Mouse (Mus musculus) layer of hippocampus, postnatal 25 days (tissue): ENCODE measurements around the gene Slc37a3. TPM values are rescaled to one million over a fixed set of nuclear protein-coding genes. Genes with fewer than 3 reads are reported as not detected.
A peak's percentile ranks its signal among the peaks of the same experiment; 100 is the strongest.
"Not testable (repeated sequence)": the region's sequence is repeated elsewhere in the genome, so short reads cannot be mapped to it uniquely, and the experiment has no call there.

Source experiments
- DNase-seq, 2 experiments: peaks; one replicate each; pipeline ENCODE4 v3.0.0; 2022; ENCODE audit warnings: mixed read lengths in 2 of 2, low spot score in 1 of 2; ENCODE audit errors: extremely low spot score in 1 of 2
- total RNA-seq, 2 experiments: library from RNA; stranded (reverse); gene quantifications; 2 replicates each; pipeline ENCODE4 v1.2.3; 2021

Slc37a3 gene
- total RNA-seq: 10 to 100 TPM; 74.1 to 76.8 TPM

DNA sequence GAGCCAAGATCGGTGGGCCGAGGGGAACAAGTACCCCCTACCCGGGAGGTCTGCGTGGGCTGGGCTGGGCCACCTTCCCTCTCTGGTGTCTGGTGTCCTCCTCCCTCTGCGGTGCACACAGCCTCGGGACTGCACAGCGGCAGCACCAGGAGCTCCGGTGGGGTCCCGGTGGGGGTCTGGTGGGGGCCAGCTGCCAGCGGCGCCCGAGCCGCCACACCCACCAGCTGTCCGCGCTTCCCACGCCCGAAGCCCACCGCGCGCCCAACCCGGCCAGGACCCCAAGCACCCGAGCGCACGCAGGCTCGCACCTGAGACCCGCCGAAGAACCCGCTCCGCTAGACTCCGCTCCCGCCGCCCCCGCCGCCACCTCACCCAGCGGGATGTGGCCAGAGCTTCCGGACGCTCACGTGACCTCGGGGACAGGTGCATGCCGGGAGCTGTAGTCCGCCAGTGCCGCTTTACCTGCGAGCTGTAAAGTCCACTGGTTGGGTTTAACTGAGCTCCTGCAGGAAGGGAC, at the start of gene Slc37a3:
Gene Slc37a3, minus strand, starts transcription at position 365 of the 517 bp plus-strand sequence.
- peak; percentile 69 to 79 for DNase-seq

GRCm38 (mm10) chr6:39426725-39427124, 49.2 kb upstream of the Slc37a3 start:
- no peak for DNase-seq

DNA sequence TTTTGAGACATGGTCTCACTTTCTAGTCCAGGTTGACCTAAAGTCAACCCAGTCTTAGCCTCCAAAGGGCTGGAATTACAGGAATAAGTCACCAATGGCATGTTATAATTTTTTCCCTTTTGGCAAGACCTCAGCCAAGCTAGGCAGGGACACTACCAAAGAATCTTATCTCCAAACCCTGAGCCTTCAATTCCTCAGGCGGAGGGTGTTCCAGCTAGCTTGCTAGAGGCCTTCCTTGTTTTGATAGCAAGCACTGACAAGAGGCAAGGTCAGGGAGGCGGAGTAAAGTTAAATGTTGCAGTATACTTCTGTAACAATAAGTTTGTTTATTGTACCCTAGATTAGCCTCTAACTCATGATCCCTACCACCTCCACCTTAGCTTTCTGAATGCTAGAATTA, 47.7 kb upstream of the Slc37a3 start:
- no peak for DNase-seq

DNA sequence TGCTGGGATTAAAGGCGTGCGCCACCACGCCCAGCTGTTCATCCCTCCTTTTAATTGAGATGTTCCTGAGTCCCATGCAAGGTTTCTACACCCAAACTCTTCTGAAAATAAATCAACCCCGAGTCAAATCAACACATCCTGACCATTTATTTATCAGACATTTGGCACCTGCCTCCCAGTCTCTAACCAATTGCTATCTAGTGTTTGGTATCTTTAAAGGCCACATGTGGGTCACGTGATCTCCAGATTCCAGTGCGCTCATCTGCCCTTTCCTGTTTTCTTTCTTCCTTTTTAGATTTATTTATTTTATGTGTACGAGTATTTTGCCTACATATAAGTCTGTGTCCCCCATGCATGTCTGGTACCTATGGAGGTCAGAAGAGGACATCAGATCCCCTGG, 46.2 kb upstream of the Slc37a3 start:
- no peak for DNase-seq

DNA sequence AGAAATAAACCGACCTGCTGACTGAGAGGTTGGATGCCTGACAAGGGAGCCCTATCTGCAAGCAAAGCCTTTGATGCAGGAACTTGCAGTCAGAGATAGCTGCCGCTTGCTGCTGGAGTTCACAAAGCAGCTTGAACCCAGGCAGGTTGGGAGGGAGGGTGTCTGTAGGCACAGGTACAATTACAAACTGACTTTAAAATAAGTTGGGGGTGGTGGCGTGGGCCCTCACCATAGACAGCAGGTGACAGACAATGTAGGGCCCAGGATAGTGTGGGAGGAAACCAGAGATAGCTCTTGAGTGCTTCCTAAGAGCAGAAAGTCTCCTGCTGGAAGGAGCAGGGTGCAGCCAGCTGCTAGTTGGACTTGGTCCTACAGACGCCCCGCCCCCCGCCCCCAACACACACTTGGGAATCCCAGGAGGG, 45.7 kb upstream of the Slc37a3 start:
- no peak for DNase-seq

GRCm38 (mm10) chr6:39420867-39421266, 43.4 kb upstream of the Slc37a3 start:
- DNase-seq: no peak

DNA sequence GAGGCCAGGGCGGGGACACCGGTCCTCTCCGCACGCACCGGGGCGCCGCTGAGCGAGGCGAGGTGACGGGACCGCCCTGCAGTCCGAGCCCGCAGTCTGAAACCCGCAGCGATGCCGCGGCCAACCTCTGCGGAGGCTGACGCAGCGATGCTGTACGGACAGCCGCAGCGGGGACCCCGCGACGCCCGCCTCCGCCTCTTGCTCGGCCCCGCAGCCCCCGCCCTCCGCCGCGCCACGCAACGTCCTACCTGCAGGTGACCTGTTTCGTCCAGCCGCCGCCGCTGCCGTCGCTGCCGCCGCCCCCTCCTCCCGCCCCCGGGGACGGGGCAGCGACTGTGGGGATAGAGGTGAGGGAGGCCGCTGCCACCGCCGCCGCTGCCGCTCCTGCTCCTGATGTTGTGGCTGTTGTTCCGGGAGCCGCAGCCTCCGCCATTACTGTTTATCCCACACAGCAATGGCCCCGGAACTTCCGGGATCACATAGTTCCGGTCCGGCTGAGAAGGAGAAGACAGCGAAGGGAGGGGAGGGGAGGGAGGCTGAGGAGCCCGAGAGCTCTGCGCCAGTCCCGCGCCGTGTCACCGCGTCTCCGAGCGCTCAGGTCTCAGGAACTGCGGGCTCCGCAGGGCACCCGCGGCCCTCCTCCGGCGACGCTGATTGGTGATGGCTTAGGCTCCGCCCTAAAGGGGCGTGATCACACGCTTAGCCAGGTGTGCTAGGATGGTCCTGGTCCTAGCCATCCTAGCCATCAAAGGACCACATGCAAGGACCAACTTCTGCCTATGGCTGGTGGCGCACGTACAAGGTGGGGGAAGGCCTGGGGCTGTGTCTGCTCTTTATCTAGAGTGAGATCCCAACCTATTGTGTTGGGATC, 42.6 kb upstream of the Slc37a3 start, which contains the start of gene Mkrn1:
Gene Mkrn1, minus strand, starts transcription at position 612 of the 871 bp plus-strand sequence.
- DNase-seq: peak; percentile 60 to 67

GRCm38 (mm10) chr6:39419386-39419850, 41.9 kb upstream of the Slc37a3 start:
- DNase-seq: peak in 1 of 2 experiments; percentile 33

- DNase-seq: not testable (repeated sequence)
Observed at GRCm38 (mm10) chr6:39416654-39417053, 39.2 kb upstream of the Slc37a3 start.

GRCm38 (mm10) chr6:39415762-39416161, 38.3 kb upstream of the Slc37a3 start:
- peak; percentile 59 to 83 for DNase-seq

- no peak for DNase-seq
Observed at GRCm38 (mm10) chr6:39414106-39414505, 36.6 kb upstream of the Slc37a3 start.

GRCm38 (mm10) chr6:39406480-39406879, 29.0 kb upstream of the Slc37a3 start:
- no peak for DNase-seq

DNA sequence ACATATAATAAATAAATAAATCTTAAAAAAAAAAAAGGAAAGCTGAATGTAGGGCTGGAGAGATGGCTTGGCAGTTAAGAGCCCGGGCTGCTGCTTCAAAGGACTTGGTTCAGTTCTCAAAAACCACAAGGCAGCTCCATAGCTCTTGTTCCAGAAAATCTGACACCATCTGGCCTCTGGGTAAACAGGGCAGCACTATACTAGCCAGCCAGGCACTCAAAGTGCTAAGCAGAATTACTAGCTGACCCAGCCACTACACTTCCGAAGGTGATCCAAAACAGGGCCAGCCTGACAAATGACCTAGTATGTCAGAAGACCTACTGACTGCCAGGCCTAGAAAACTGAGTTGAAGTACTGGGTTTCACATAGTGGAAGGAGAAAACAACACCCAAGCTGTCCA, 25.7 kb upstream of the Slc37a3 start:
- no peak for DNase-seq

- DNase-seq: no peak
Observed at GRCm38 (mm10) chr6:39400343-39400742, 22.9 kb upstream of the Slc37a3 start.

GRCm38 (mm10) chr6:39398342-39398741, 20.9 kb upstream of the Slc37a3 start:
- DNase-seq: no peak

DNA sequence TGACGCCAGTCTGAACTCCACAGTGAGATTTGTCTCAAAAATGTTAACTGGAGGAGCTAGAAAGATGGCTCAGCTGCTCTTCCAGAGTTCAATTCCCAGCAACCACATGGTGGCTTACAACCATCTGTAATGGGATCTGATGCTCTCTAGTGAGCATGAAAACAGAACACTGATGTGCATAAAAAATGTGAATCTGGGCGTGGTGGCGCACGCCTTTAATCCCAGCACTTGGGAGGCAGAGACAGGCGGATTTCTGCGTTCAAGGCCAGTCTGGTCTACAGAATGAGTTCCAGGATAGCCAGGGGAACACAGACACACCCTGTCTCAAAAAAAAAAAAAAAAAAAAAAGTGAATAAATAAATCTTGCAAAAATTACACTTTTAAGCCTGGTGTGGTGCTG, 19.6 kb upstream of the Slc37a3 start:
- DNase-seq: no peak

- DNase-seq: no peak
Observed at GRCm38 (mm10) chr6:39395916-39396315, 18.4 kb upstream of the Slc37a3 start.

DNA sequence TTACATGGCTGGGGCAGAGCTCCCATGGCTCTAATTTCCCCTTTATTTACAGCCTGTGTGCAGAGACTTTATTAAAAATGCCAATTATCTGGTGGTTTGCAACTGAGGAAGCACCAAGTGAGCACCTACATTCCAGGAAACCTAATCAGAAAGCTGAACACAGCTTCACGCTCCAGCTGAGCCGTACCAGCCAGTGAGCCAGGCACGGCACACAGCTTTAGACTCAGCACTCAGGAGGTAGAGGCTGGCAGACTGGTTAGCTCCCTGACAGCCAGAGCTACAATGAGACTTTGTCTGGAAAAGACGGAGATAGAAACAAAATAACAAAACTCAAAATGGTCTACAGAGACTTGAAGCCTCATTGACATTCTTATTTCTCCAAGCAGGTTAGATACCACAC, 18.0 kb upstream of the Slc37a3 start:
- DNase-seq: no peak

DNA sequence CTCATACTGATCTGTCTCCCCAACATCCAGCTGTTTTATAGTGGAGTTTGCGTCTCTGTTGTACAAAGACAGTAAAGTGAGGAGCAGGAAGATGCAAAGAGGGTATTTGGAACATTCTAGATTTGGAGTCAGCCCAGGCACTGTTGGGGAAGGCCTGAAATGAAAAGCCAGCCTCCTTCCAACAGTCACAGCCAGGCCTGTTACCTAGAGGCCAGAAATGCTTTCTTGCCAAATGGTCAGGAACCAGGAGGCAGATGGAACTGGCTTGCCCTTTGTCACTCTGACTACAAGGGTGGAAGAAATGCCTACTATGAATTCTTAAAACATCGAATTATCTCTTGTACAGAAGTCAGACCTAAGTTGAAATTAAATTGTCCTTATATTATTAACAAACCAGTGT, 12.5 kb upstream of the Slc37a3 start:
- DNase-seq: no peak

- DNase-seq: no peak
Observed at GRCm38 (mm10) chr6:39381125-39381880, 3.8 kb upstream of the Slc37a3 start, which contains the start of gene Rab19. Gene Rab19 (plus strand): TSS chr6:39381175.

GRCm38 (mm10) chr6:39380276-39380675, 2.8 kb upstream of the Slc37a3 start:
- no peak for DNase-seq
